Mouse (Mus musculus) CH12.LX (cell line): ENCODE data around the gene Ptprg. TPM values are rescaled to one million over a fixed set of nuclear protein-coding genes. Genes with fewer than 3 reads are reported as not detected.

ENCODE experiments used
- DNase-seq: peaks from one replicate; pipeline ENCODE4 v3.0.0-alpha.2; 2013; ENCODE audit errors: extremely low read depth
- H3K27ac ChIP-seq: 2 replicates; pipeline ENCODE4 v1.5.1; 2012; ENCODE audit warnings: low read depth, mild to moderate bottlenecking, control low read depth, moderate library complexity; ENCODE audit not compliant: insufficient read depth
- H3K27me3 ChIP-seq: replicated peaks from 2 replicates; pipeline ENCODE3; 2012; ENCODE audit warnings: inconsistent platforms
- H3K36me3 ChIP-seq, 2 experiments: replicated peaks in 1 of 2; 2 replicates each; pipeline versions ENCODE3 to v1.6.1; 2012; ENCODE audit warnings: inconsistent platforms in 1 of 2, low read length in 1 of 2, mild to moderate bottlenecking in 1 of 2, mixed read lengths in 1 of 2, moderate library complexity in 1 of 2; ENCODE audit not compliant: control insufficient read depth in 1 of 2, insufficient read depth in 1 of 2
- H3K4me1 ChIP-seq, 2 experiments: 2 replicates each; pipeline ENCODE4 v1.6.1; 2012; ENCODE audit warnings: inconsistent platforms in 1 of 2, moderate library complexity in 1 of 2; ENCODE audit not compliant: insufficient read depth in 2 of 2, control insufficient read depth in 1 of 2
- H3K4me2 ChIP-seq: 2 replicates; pipeline ENCODE4 v1.6.1; 2012; ENCODE audit warnings: low read depth, mild to moderate bottlenecking, control low read depth; ENCODE audit not compliant: poor library complexity, insufficient read depth, severe bottlenecking
- H3K4me3 ChIP-seq, 3 experiments: fragments of 150-350 bp in 1 of 3; sonication (generic) in 1 of 3; replicated peaks in 1 of 3; 2 replicates each; pipeline versions ENCODE3 to v1.5.1; 2011 to 2012; ENCODE audit warnings: low read depth in 2 of 3, low read length in 2 of 3, mild to moderate bottlenecking in 2 of 3, moderate library complexity in 2 of 3, control low read depth in 1 of 3, improper control_type of control experiment in 1 of 3, inconsistent platforms in 1 of 3, mixed read lengths in 1 of 3; ENCODE audit not compliant: poor library complexity in 1 of 3
- H3K79me2 ChIP-seq: replicated peaks from 2 replicates; pipeline ENCODE4 v1.6.1; 2012; ENCODE audit warnings: mild to moderate bottlenecking, moderate library complexity; ENCODE audit not compliant: control insufficient read depth, poor library complexity, insufficient read depth, severe bottlenecking; ENCODE audit errors: extremely low read depth
- H3K9ac ChIP-seq: 2 replicates; pipeline ENCODE4 v1.6.1; 2012; ENCODE audit warnings: low read depth, mild to moderate bottlenecking, control low read depth, moderate library complexity; ENCODE audit not compliant: insufficient read depth
- H3K9me3 ChIP-seq: replicated peaks from 2 replicates; pipeline ENCODE3; 2012; ENCODE audit warnings: low read length, inconsistent platforms, mixed read lengths
- BHLHE40 ChIP-seq: IDR thresholded peaks from 2 replicates; pipeline ENCODE4 v1.6.1; 2011; ENCODE audit warnings: mild to moderate bottlenecking, low read depth, low read length, improper control_type of control experiment
- CHD2 ChIP-seq: IDR thresholded peaks from 2 replicates; pipeline ENCODE4 v1.6.1; 2011; ENCODE audit warnings: low read length, improper control_type of control experiment
- E2F4 ChIP-seq: IDR thresholded peaks from 2 replicates; pipeline ENCODE4 v1.6.1; 2011; ENCODE audit warnings: low read depth, low read length, improper control_type of control experiment; ENCODE audit not compliant: insufficient replicate concordance
- EP300 ChIP-seq: IDR thresholded peaks from 2 replicates; pipeline ENCODE4 v1.6.1; 2011; ENCODE audit warnings: low read length, improper control_type of control experiment
- GABPA ChIP-seq: IDR thresholded peaks from 2 replicates; pipeline ENCODE4 v1.6.1; 2012; ENCODE audit warnings: low read depth, low read length, improper control_type of control experiment, inconsistent platforms; ENCODE audit not compliant: insufficient replicate concordance
- JUN ChIP-seq: IDR thresholded peaks from 2 replicates; pipeline ENCODE4 v1.6.1; 2011; ENCODE audit warnings: low read depth, mild to moderate bottlenecking, low read length, improper control_type of control experiment, moderate library complexity; ENCODE audit not compliant: insufficient read depth
- KAT2A ChIP-seq: IDR thresholded peaks from 2 replicates; pipeline ENCODE4 v1.6.1; 2012; ENCODE audit warnings: low read length, improper control_type of control experiment, inconsistent platforms; ENCODE audit not compliant: insufficient replicate concordance
- MAX ChIP-seq: IDR thresholded peaks from 2 replicates; pipeline ENCODE4 v1.6.1; 2011; ENCODE audit warnings: low read length, improper control_type of control experiment
- MAZ ChIP-seq: IDR thresholded peaks from 2 replicates; pipeline ENCODE4 v1.6.1; 2012; ENCODE audit warnings: low read depth, mild to moderate bottlenecking, inconsistent platforms, low read length, improper control_type of control experiment, moderate library complexity
- MEF2A ChIP-seq: IDR thresholded peaks from 2 replicates; pipeline ENCODE4 v1.6.1; 2014; ENCODE audit warnings: low read depth, mild to moderate bottlenecking, inconsistent platforms, low read length, improper control_type of control experiment, borderline replicate concordance
- NRF1 ChIP-seq: IDR thresholded peaks from 2 replicates; pipeline ENCODE4 v1.6.1; 2014; ENCODE audit warnings: low read depth, mild to moderate bottlenecking, inconsistent platforms, low read length, improper control_type of control experiment, moderate library complexity
- PAX5 ChIP-seq: IDR thresholded peaks from 2 replicates; pipeline ENCODE4 v1.6.1; 2012; ENCODE audit warnings: low read length, inconsistent platforms, mixed read lengths
- TCF12 ChIP-seq: IDR thresholded peaks from 2 replicates; pipeline ENCODE4 v1.6.1; 2014; ENCODE audit warnings: low read depth, mild to moderate bottlenecking, inconsistent platforms, low read length, improper control_type of control experiment
- UBTF ChIP-seq: IDR thresholded peaks from 2 replicates; pipeline ENCODE4 v1.6.1; 2012; ENCODE audit warnings: low read depth, mild to moderate bottlenecking, inconsistent platforms, low read length, improper control_type of control experiment, moderate library complexity
- ZMIZ1 ChIP-seq: IDR thresholded peaks from 2 replicates; pipeline ENCODE4 v1.6.1; 2012; ENCODE audit warnings: low read depth, mild to moderate bottlenecking, inconsistent platforms, low read length, improper control_type of control experiment
- ZNF384 ChIP-seq: IDR thresholded peaks from 2 replicates; pipeline ENCODE4 v1.6.1; 2012; ENCODE audit warnings: low read depth, low read length, improper control_type of control experiment, inconsistent platforms
- dilution Hi-C: fragments of 300-500 bp; cut with MboI; formaldehyde crosslinking; loops from 2 replicates; pipeline ENCODE4 v1.14.3; 2020; ENCODE audit warnings: low sequenced_read_pairs; ENCODE audit not compliant: extremely low pct_unique_long_range_greater_than_20kb, extremely low pct_ligation_motif_present
- in situ Hi-C: fragments of 300-500 bp; cut with MboI; formaldehyde crosslinking; loops from 3 replicates; pipeline ENCODE4 v1.14.3; 2019; ENCODE audit warnings: low sequenced_read_pairs, low pct_ligation_motif_present, low pct_unique_long_range_greater_than_20kb, mixed read lengths
- polyA plus RNA-seq: library from polyadenylated mRNA; unstranded; fragments of >175 nt; gene quantifications from 2 replicates; pipeline ENCODE4 v1.2.1, GENCODE M21; 2012; ENCODE audit warnings: low read depth; ENCODE audit not compliant: insufficient read length
- total RNA-seq, 2 experiments: library from RNA; depleted of rRNA; stranded (reverse); fragments of 300-350 nt in 1 of 2; fragments of >200 nt in 1 of 2; gene quantifications; 2 replicates each; pipeline ENCODE4 v1.2.3; 2012 to 2014

Gene Ptprg
- total and polyA plus RNA-seq, 3 experiments = 0.08 TPM; not detected in 2

GRCm38 (mm10) chr14:11817236-11817635 is 263.9 kb downstream of the Ptprg start:
- Histone ChIP-seq H3K27me3 (no peaks in the 10 kb centered on the region), H3K27ac (no peak overlapping the region), H3K4me2 (no peak overlapping the region), H3K79me2 (no peaks in the 10 kb centered on the region), H3K9me3 (peaks cover 55% of the 10 kb centered on the region), H3K36me3 (no peaks in the 10 kb centered on the region), H3K4me3 (no peak overlapping the region), H3K9ac (no peak overlapping the region), H3K4me1 (no peaks in the 10 kb centered on the region)
- DNase-seq = no peak
- dilution Hi-C loops = no loop called here
- no peak for TF ChIP-seq ZNF384
- no peak for TF ChIP-seq KAT2A
- TF ChIP-seq GABPA = no peak
- no peak for TF ChIP-seq MEF2A
- no peak for TF ChIP-seq UBTF
- TF ChIP-seq MAZ = no peak
- no peak for TF ChIP-seq EP300
- TF ChIP-seq NRF1 = no peak
- no peak for TF ChIP-seq ZMIZ1
- TF ChIP-seq MAX = no peak
- in situ Hi-C loops = no loop called here

- H3K4me1 ChIP-seq = no peaks in the 10 kb centered on the region
- H3K9me3 ChIP-seq = peaks cover 53% of the 10 kb centered on the region
- TF ChIP-seq EP300 (no peak), KAT2A (no peak), PAX5 (no peak)
- no peaks in the 10 kb centered on the region for H3K79me2 ChIP-seq
- dilution Hi-C loops (no loop called here), in situ Hi-C loops (no loop called here)
- DNase-seq = no peak
- H3K27ac ChIP-seq = no peak overlapping the region
- H3K9ac ChIP-seq = no peak overlapping the region
- H3K4me3 ChIP-seq = no peak overlapping the region
- H3K27me3 ChIP-seq = no peaks in the 10 kb centered on the region
- no peaks in the 10 kb centered on the region for H3K36me3 ChIP-seq
- no peak overlapping the region for H3K4me2 ChIP-seq
Observed at GRCm38 (mm10) chr14:11818054-11818453, 264.7 kb downstream of the Ptprg start.

DNA sequence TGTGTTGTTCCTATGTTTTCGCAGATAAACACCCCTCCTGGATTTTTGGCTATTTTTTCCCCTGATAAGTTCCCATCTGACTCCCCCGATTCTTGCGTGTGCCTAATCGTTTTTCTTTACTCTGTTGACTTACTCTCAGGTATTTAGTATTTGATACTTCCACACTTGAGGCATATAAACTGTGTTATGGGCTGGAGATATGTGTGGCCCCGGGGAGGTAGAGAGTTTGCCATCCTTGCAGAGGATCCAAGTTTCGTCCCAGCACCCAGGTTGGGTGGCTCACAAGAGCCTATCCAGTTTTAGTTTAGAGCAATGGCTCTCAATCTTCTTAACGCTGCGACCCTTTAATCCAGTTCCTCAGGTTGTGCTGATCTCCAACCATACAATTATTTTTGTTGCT is 265.4 kb downstream of the Ptprg start:
- no peak for DNase-seq
- H3K9me3 ChIP-seq = peaks cover 56% of the 10 kb centered on the region
- no peak overlapping the region for H3K27ac ChIP-seq
- no peak overlapping the region for H3K4me2 ChIP-seq
- H3K27me3 ChIP-seq = no peaks in the 10 kb centered on the region
- H3K79me2 ChIP-seq = no peaks in the 10 kb centered on the region
- TF ChIP-seq MAX = no peak
- TF ChIP-seq JUN = no peak
- no peak for TF ChIP-seq EP300
- TF ChIP-seq E2F4 = no peak
- no peak for TF ChIP-seq TCF12
- no peak for TF ChIP-seq BHLHE40
- TF ChIP-seq CHD2 = no peak
- dilution Hi-C loops (no loop called here), in situ Hi-C loops (no loop called here)
- no peaks in the 10 kb centered on the region for H3K4me1 ChIP-seq
- H3K4me3 ChIP-seq = no peak overlapping the region
- H3K9ac ChIP-seq = no peak overlapping the region
- no peaks in the 10 kb centered on the region for H3K36me3 ChIP-seq
